In genomic region chr2:29098786-29099185, GRCm38 (mm10) we compare ENCODE assay signal across 15 mouse cellular contexts. TPM values are rescaled to one million over a fixed set of nuclear protein-coding genes. Genes with fewer than 3 reads are reported as not detected.
"Had no signal": no experiment of that assay in that cellular context is flagged by ENCODE, and none has a peak within 500 bp of the region (broad histone marks: within the 10 kb centered on the region; RNA-seq: fewer than 3 reads in every experiment).

No protein-coding gene starts in this region.

- H3K36me3 ChIP-seq: limb, embryonic 13.5 days; midbrain, embryonic 10.5 days; neural tube, embryonic 13.5 days had no signal

- DNase-seq: kidney, adult 8-10 months; kidney, postnatal 10 days; kidney, postnatal 4 days; lung, adult 18-20 months; lung, postnatal 36 days; midbrain, embryonic 14.5 days; right cerebral cortex, postnatal 25 days; thymus, adult 18-20 months; thymus, postnatal 25 days had no signal

- H3K27me3 ChIP-seq: limb, embryonic 13.5 days; neural tube, embryonic 13.5 days had no signal

- H3K27ac ChIP-seq: layer of hippocampus, adult 2 months; limb, embryonic 13.5 days; liver, embryonic 14.5 days; midbrain, embryonic 10.5 days; neural tube, embryonic 13.5 days had no signal

- H3K4me3 ChIP-seq: layer of hippocampus, adult 2 months; limb, embryonic 13.5 days; midbrain, embryonic 10.5 days; myocyte; neural tube, embryonic 13.5 days had no signal

RNA-seq across cellular contexts. Expression of gene Cfap77, which starts 43.9 kb away (rescaled TPM):
- polyA plus RNA-seq: neural tube, embryonic 13.5 days had no signal
